Mouse (Mus musculus) bone marrow, adult 2 months (tissue): ENCODE measurements around the gene Lrrc56. TPM values are rescaled to one million over a fixed set of nuclear protein-coding genes. Genes with fewer than 3 reads are reported as not detected.

ENCODE experiments used
- H3K27ac ChIP-seq: fragments of 200-500 bp; 2 replicates; pipeline ENCODE4 v1.5.1; 2012; ENCODE audit warnings: low read depth, mild to moderate bottlenecking, control low read depth, inconsistent platforms, low read length; ENCODE audit not compliant: control insufficient read depth, poor library complexity, insufficient read depth
- H3K4me1 ChIP-seq: fragments of 200-500 bp; 2 replicates; pipeline ENCODE4 v1.6.1; 2011; ENCODE audit warnings: low read length; ENCODE audit not compliant: control insufficient read depth, insufficient read depth
- H3K4me3 ChIP-seq: fragments of 200-500 bp; replicated peaks from 2 replicates; pipeline ENCODE3; 2011; ENCODE audit warnings: mild to moderate bottlenecking, low read depth, low read length, control low read depth; ENCODE audit not compliant: control insufficient read depth
- CTCF ChIP-seq: fragments of 200-500 bp; IDR thresholded peaks from 2 replicates; pipeline ENCODE4 v1.5.1; 2011; ENCODE audit warnings: low read length, control low read depth; ENCODE audit not compliant: control insufficient read depth, insufficient read depth
- POLR2A ChIP-seq: fragments of 200-500 bp; IDR thresholded peaks from 2 replicates; pipeline ENCODE4 v1.6.1; 2011; ENCODE audit warnings: low read depth, mild to moderate bottlenecking, control low read depth, low read length, borderline replicate concordance; ENCODE audit not compliant: control insufficient read depth
- WGBS: fragments of 180-500 bp; shearing (Covaris S2); methylation state at CpG from one replicate; pipeline ENCODE4 v1.1.7; 2018; 5-methylcytosine and 5-hydroxymethylcytosine counted together
- polyA plus RNA-seq: library from polyadenylated mRNA; stranded (reverse); fragments of >200 nt; gene quantifications from 2 replicates; pipeline ENCODE4 v1.2.4, GENCODE M21; 2011; ENCODE audit warnings: low replicate concordance; ENCODE audit not compliant: missing spikeins, insufficient read depth, insufficient read length

Gene Lrrc56
- polyA plus RNA-seq, 1 experiment: 3.1 TPM

- Histone ChIP-seq H3K27ac (no peak overlapping the region), H3K4me3 (no peak overlapping the region), H3K4me1 (peaks cover 3% of the 10 kb centered on the region; the same call in 1 of the 2 replicates)
- TF ChIP-seq CTCF: no peak
- TF ChIP-seq POLR2A: no peak
- 70% methylated on average over 6 of the region's 6 CpGs for WGBS
Observed at GRCm38 (mm10) chr7:141164850-141165249, 29.1 kb upstream of the Lrrc56 start.

DNA sequence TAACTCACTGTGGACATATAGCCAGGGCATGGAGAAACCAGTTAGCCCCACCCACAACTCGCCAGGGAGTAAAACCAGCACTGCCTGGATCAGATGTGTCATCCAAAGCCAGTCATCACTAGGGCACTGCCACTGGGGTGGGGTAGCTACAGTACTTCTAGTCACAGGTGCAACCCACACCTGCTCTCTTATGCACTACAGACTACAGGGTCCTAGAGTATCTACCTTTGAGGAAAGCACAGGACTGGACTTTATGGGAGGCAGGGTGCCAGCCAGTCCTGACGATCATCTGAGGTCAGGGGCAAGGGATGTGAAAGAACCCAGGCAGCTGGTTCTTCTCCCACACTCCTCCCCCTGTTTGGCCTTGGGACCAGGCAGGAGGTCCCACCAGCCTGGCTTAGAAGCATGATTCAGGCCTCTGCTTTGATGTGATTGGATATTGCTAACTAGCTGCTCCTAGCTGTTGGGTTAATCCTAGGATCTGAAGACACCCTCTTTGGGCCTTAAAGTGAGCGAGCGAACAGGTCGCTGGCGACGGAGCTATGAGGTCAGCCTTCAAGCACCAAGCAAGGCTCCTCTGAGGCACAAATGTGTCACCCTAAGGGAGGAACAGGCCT lies 25.9 kb upstream of the Lrrc56 start:
- WGBS: 5% methylated on average over 7 of the region's 7 CpGs
- Histone ChIP-seq H3K4me1 (peaks cover 4% of the 10 kb centered on the region; the same call in 1 of the 2 replicates), H3K4me3 (peak overlapping the region; percentile 66), H3K27ac (peak overlapping the region; percentile 64)
- TF ChIP-seq CTCF (no peak), POLR2A (no peak)

DNA sequence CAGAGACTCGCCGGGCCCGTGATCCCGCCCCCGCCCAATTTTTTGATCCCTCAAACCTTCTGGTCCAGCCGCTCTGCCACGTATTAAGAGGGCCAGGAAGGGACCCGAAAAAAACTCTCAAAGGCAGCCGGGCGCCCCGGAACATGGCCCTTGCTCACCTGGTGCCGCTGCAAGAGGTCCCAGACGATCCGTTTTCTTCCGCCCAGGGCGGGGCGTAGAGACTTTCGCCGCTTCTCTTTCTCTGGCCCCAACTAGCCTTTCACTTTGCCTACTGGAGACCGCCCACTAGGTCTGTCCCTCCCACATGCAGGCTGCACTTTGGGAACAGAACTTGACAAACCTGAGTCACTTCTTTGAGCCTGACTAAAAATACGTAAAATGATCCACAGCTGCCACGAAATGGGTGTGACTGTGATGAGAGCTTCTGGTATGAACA lies 25.4 kb upstream of the Lrrc56 start:
- Histone ChIP-seq H3K4me1 (peaks cover 4% of the 10 kb centered on the region; the same call in 1 of the 2 replicates), H3K4me3 (peak overlapping the region; percentile 66), H3K27ac (peak overlapping the region; percentile 64)
- 0% methylated on average over 22 of the region's 22 CpGs for WGBS
- TF ChIP-seq CTCF: no peak
- TF ChIP-seq POLR2A: peak; percentile 49; the same call in 1 of the 2 replicates

- H3K4me1 ChIP-seq: peaks cover 4% of the 10 kb centered on the region; the same call in 1 of the 2 replicates
- TF ChIP-seq POLR2A (no peak), CTCF (no peak)
- no peak overlapping the region for H3K27ac ChIP-seq
- no peak overlapping the region for H3K4me3 ChIP-seq
- WGBS: 95% methylated on average over 1 of the region's 1 CpGs
Observed at GRCm38 (mm10) chr7:141169300-141169699, 24.7 kb upstream of the Lrrc56 start.

DNA sequence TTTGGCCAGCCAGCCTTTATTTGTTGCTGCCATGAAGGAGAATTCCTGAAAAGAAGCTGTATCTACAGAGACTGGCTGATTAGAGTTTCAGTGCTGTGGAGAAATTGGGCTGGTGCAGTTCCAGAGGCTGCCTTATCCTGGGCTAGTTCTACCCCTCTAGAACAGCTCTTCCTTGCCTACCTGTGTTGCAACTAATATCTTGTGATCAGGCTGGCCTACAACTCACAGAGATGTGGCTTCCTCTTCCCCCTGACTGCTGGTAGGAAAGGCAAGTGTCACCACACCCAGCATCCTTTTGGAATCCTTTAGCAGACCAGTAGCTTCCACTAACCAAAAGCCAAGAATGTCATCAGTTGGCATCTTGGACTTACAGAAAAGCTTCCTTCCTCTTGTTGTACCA lies 24.1 kb upstream of the Lrrc56 start:
- no peak for TF ChIP-seq CTCF
- no peak for TF ChIP-seq POLR2A
- peaks cover 4% of the 10 kb centered on the region; the same call in 1 of the 2 replicates for H3K4me1 ChIP-seq
- H3K27ac ChIP-seq: no peak overlapping the region
- H3K4me3 ChIP-seq: no peak overlapping the region

- WGBS: under 1% methylated on average over 55 of the region's 55 CpGs
- peak within 1 kb of the TSS; percentile 99 for H3K4me3 ChIP-seq
- TF ChIP-seq POLR2A: peak; percentile 72; the same call in 1 of the 2 replicates
- 0 out of 2 replicates have a peak, but pooled peaks have one; percentile 4 for TF ChIP-seq CTCF
- peak within 1 kb of the TSS; percentile 96 for H3K27ac ChIP-seq
- H3K4me1 ChIP-seq: peaks cover 4% of the 10 kb centered on the region; the same call in 1 of the 2 replicates
Observed at GRCm38 (mm10) chr7:141172116-141173006, 21.6 kb upstream of the Lrrc56 start, which contains the start of gene Rnh1. TSS of gene Rnh1 (minus strand) at chr7:141172857.

DNA sequence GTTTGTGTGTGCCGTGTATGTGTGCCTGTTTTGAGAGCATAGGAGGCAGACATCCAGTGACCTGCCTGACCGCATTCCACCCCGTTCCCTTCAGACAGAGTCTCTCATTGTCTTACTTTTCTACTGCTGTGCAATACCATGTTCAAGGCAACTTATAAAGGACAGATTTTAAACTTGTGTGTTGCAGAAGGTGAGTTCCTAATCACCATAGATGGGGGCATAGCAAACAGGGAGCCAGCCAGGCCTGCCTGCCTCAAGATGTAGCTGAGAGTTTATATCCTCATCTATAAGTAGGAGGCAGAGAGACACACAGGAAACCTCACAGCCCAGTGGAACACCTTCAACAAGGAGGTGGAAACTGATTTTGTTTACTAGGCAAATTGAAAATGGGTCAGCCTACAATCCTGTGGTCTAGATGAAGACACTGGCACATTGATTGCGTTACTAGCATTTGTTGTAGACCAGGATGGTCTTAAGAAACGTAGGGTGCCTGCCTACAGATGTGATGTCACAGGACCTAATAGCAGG lies 20.6 kb upstream of the Lrrc56 start:
- TF ChIP-seq CTCF: no peak
- no peak for TF ChIP-seq POLR2A
- Histone ChIP-seq H3K4me1 (peaks cover 4% of the 10 kb centered on the region; the same call in 1 of the 2 replicates), H3K4me3 (no peak overlapping the region), H3K27ac (no peak overlapping the region)
- WGBS: 53% methylated on average over 5 of the region's 5 CpGs

DNA sequence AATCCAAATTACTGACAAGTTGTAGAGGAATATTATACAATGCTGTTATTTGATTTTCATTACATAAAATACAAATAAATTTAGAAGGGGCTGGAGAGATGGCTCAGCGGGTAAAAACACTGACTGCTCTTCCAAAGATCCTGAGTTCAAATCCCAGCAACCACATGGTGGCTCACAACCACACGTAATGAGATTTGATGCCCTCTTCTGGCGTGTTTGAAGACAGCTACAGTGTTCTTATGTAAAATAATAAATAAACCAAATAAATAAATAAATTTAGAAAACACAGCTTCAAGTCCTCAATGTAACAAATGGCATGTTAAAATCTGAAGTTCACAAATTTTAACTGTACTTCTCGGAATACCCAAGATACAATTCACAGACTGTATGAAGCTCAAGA lies 18.9 kb upstream of the Lrrc56 start:
- 71% methylated on average over 4 of the region's 4 CpGs for WGBS
- no peak overlapping the region for H3K4me3 ChIP-seq
- H3K27ac ChIP-seq: no peak overlapping the region
- peaks cover 1% of the 10 kb centered on the region; the same call in 1 of the 2 replicates for H3K4me1 ChIP-seq
- TF ChIP-seq POLR2A (no peak), CTCF (no peak)
